Mouse (Mus musculus) heart, embryonic 14.5 days (tissue): ENCODE data around the gene Bhlhe23. TPM values are rescaled to one million over a fixed set of nuclear protein-coding genes. Genes with fewer than 3 reads are reported as not detected.

Experiments
- ATAC-seq: fragments of 200-750 bp; cut with Nextera tagmentation; 2 replicates; pipeline ENCODE4 v1.8.0; 2017; ENCODE audit warnings: low read depth, moderate TSS enrichment; ENCODE audit not compliant: insufficient number of reproducible peaks, insufficient read depth, low FRiP score
- H3K27ac ChIP-seq, 2 experiments: fragments of 200-500 bp in 1 of 2; fragments of 300-500 bp in 1 of 2; sonication (generic) in 1 of 2; replicated peaks in 1 of 2; 2 replicates each; pipeline ENCODE4 v1.5.1; 2012 to 2014; ENCODE audit warnings: low read depth in 2 of 2, low read length in 2 of 2, control low read depth in 1 of 2, mild to moderate bottlenecking in 1 of 2, mixed read lengths in 1 of 2; ENCODE audit not compliant: control insufficient read depth in 1 of 2, insufficient read depth in 1 of 2
- H3K27me3 ChIP-seq: fragments of 300-500 bp; sonication (generic); 2 replicates; pipeline ENCODE4 v1.6.1; 2014; ENCODE audit warnings: mild to moderate bottlenecking, low read length, control low read depth; ENCODE audit not compliant: control insufficient read depth, insufficient read depth
- H3K36me3 ChIP-seq: fragments of 300-500 bp; sonication (generic); 2 replicates; pipeline ENCODE4 v1.6.1; 2014; ENCODE audit warnings: mild to moderate bottlenecking, control low read depth, low read length, mixed read lengths; ENCODE audit not compliant: control insufficient read depth, insufficient read depth
- H3K4me1 ChIP-seq, 2 experiments: fragments of 200-500 bp in 1 of 2; fragments of 300-500 bp in 1 of 2; sonication (generic) in 1 of 2; 2 replicates each; pipeline ENCODE4 v1.6.1; 2012 to 2014; ENCODE audit warnings: low read length in 2 of 2, control low read depth in 1 of 2, mixed read lengths in 1 of 2; ENCODE audit not compliant: control insufficient read depth in 2 of 2, insufficient read depth in 2 of 2
- H3K4me2 ChIP-seq: fragments of 300-500 bp; sonication (generic); 2 replicates; pipeline ENCODE4 v1.6.1; 2014; ENCODE audit warnings: mild to moderate bottlenecking, low read length
- H3K4me3 ChIP-seq, 2 experiments: fragments of 200-500 bp in 1 of 2; fragments of 300-500 bp in 1 of 2; sonication (generic) in 1 of 2; 2 replicates each; pipeline ENCODE4 v1.5.1; 2012 to 2014; ENCODE audit warnings: low read length in 2 of 2, mild to moderate bottlenecking in 2 of 2, control low read depth in 1 of 2, low read depth in 1 of 2, moderate library complexity in 1 of 2; ENCODE audit not compliant: control insufficient read depth in 1 of 2, insufficient read depth in 1 of 2
- H3K9ac ChIP-seq: fragments of 300-500 bp; sonication (generic); 2 replicates; pipeline ENCODE4 v1.6.1; 2014; ENCODE audit warnings: mild to moderate bottlenecking, low read length
- H3K9me3 ChIP-seq: fragments of 300-500 bp; sonication (generic); 2 replicates; pipeline ENCODE4 v1.6.1; 2016; ENCODE audit warnings: low read length, control low read depth; ENCODE audit not compliant: control insufficient read depth
- WGBS: fragments of 180-500 bp; shearing (Covaris S2); extraction: QIAGEN DNeasy Blood & Tissue Kit; methylation state at CpG from one replicate; pipeline ENCODE4 v1.1.7; 2014; 5-methylcytosine and 5-hydroxymethylcytosine counted together
- polyA plus RNA-seq: library from polyadenylated mRNA; unstranded; fragments of >200 nt; fragmentation: Nextera tagmentation; extraction: Ambion mirVana; gene quantifications from 2 replicates; pipeline ENCODE4 v1.2.1, GENCODE M21; 2014

Bhlhe23 gene
- polyA plus RNA-seq, 1 experiment from 2014 or later, result not detected

DNA sequence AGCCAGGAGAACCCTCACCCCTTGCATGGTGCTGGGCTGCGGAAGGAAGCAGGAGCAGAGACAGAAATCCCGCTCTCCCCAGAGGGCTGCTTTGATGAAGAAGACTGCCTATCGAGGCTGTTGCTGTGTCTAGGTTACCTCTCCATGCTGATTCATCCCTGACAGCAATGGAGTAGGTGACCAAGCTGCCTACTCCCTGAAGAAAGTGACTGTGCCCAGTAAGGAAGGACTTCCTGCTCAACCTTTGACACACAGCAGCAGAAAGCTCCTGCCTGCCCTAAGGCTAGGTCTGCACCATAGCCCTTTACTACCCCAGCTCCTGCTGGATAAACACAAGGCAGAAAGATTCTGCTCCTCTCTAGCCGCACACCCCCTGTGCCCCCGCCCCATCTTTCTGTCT lies 27.8 kb downstream of the Bhlhe23 start:
- Histone ChIP-seq H3K9me3 (no peaks in the 10 kb centered on the region), H3K4me1 (no peaks in the 10 kb centered on the region), H3K4me2 (no peak overlapping the region), H3K4me3 (no peak overlapping the region), H3K36me3 (no peaks in the 10 kb centered on the region), H3K9ac (no peak overlapping the region), H3K27me3 (peaks cover 3% of the 10 kb centered on the region; the same call in 1 of the 2 replicates), H3K27ac (no peak overlapping the region)
- WGBS, result 42% methylated on average over 5 of the region's 5 CpGs
- no peak for ATAC-seq

GRCm38 (mm10) chr2:180746569-180747192 lies 30.0 kb downstream of the Bhlhe23 start:
- Histone ChIP-seq H3K27ac (no peak overlapping the region), H3K27me3 (no peaks in the 10 kb centered on the region), H3K4me2 (no peak overlapping the region), H3K9ac (no peak overlapping the region), H3K4me1 (no peaks in the 10 kb centered on the region), H3K36me3 (no peaks in the 10 kb centered on the region), H3K4me3 (no peak overlapping the region), H3K9me3 (no peaks in the 10 kb centered on the region)
- ATAC-seq, result no peak
- 45% methylated on average over 5 of the region's 5 CpGs for WGBS

GRCm38 (mm10) chr2:180745248-180745927 lies 31.3 kb downstream of the Bhlhe23 start:
- Histone ChIP-seq H3K9ac (no peak overlapping the region), H3K4me3 (no peak overlapping the region), H3K4me2 (no peak overlapping the region), H3K4me1 (no peaks in the 10 kb centered on the region), H3K36me3 (no peaks in the 10 kb centered on the region), H3K27me3 (no peaks in the 10 kb centered on the region), H3K27ac (no peak overlapping the region), H3K9me3 (no peaks in the 10 kb centered on the region)
- 32% methylated on average over 17 of the region's 17 CpGs for WGBS
- ATAC-seq, result no peak

GRCm38 (mm10) chr2:180743321-180743720 lies 33.4 kb downstream of the Bhlhe23 start:
- no peak overlapping the region for H3K9ac ChIP-seq
- H3K27ac ChIP-seq, result no peak overlapping the region

DNA sequence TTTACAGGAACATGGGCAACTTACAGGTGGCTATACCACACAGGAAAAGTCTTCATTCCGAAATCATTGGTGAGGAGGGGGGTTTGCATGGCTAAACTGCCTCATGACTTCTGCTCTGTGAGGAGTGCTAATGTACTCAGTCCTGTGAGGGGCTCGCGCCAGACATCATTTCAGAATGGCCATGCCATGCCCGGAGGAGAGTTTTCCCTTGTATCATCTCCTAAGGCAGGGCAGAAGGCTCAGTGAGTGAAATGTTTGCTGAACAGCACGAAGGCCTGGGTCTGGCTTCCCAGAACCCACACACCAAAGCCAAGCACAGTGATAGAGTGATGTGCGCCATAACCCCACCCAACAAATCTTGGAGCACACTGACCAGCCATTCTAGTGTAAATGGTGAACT lies 33.9 kb downstream of the Bhlhe23 start:
- Histone ChIP-seq H3K4me1 (no peaks in the 10 kb centered on the region), H3K4me2 (no peak overlapping the region), H3K27me3 (no peaks in the 10 kb centered on the region), H3K4me3 (no peak overlapping the region), H3K9ac (no peak overlapping the region), H3K9me3 (no peaks in the 10 kb centered on the region), H3K27ac (no peak overlapping the region), H3K36me3 (no peaks in the 10 kb centered on the region)
- 82% methylated on average over 6 of the region's 6 CpGs for WGBS
- ATAC-seq, result no peak

More at GRCm38 (mm10) chr2:180743321-180743720, 33.4 kb downstream of the Bhlhe23 start:
- no peak overlapping the region for H3K4me2 ChIP-seq
- ATAC-seq, result no peak
- H3K36me3 ChIP-seq, result no peaks in the 10 kb centered on the region
- H3K4me3 ChIP-seq, result no peak overlapping the region
- H3K27me3 ChIP-seq, result no peaks in the 10 kb centered on the region
- H3K9me3 ChIP-seq, result no peaks in the 10 kb centered on the region
- WGBS, result 85% methylated on average over 2 of the region's 2 CpGs
- H3K4me1 ChIP-seq, result no peaks in the 10 kb centered on the region

GRCm38 (mm10) chr2:180741421-180741820 lies 35.3 kb downstream of the Bhlhe23 start:
- Histone ChIP-seq H3K36me3 (no peaks in the 10 kb centered on the region), H3K4me2 (no peak overlapping the region), H3K9me3 (no peaks in the 10 kb centered on the region), H3K27me3 (no peaks in the 10 kb centered on the region), H3K27ac (no peak overlapping the region), H3K4me3 (no peak overlapping the region), H3K4me1 (no peaks in the 10 kb centered on the region), H3K9ac (no peak overlapping the region)
- 66% methylated on average over 7 of the region's 7 CpGs for WGBS
- no peak for ATAC-seq

- no peaks in the 10 kb centered on the region for H3K4me1 ChIP-seq
- no peak overlapping the region for H3K4me2 ChIP-seq
- 16% methylated on average over 3 of the region's 3 CpGs for WGBS
- no peak overlapping the region for H3K27ac ChIP-seq
- no peak overlapping the region for H3K4me3 ChIP-seq
- no peaks in the 10 kb centered on the region for H3K36me3 ChIP-seq
- no peaks in the 10 kb centered on the region for H3K27me3 ChIP-seq
- no peak overlapping the region for H3K9ac ChIP-seq
- no peak for ATAC-seq
- H3K9me3 ChIP-seq, result no peaks in the 10 kb centered on the region
Observed at GRCm38 (mm10) chr2:180740349-180740748, 36.4 kb downstream of the Bhlhe23 start.

- H3K36me3 ChIP-seq, result no peaks in the 10 kb centered on the region
- H3K4me1 ChIP-seq, result no peaks in the 10 kb centered on the region
- no peak overlapping the region for H3K27ac ChIP-seq
- 70% methylated on average over 2 of the region's 2 CpGs for WGBS
- no peaks in the 10 kb centered on the region for H3K27me3 ChIP-seq
- H3K9me3 ChIP-seq, result no peaks in the 10 kb centered on the region
- ATAC-seq, result no peak
- no peak overlapping the region for H3K4me3 ChIP-seq
- no peak overlapping the region for H3K4me2 ChIP-seq
- no peak overlapping the region for H3K9ac ChIP-seq
Observed at GRCm38 (mm10) chr2:180737984-180738383, 38.7 kb downstream of the Bhlhe23 start.
